Mouse (Mus musculus): Measurements from ENCODE around the gene Rex2. TPM values are rescaled to one million over a fixed set of nuclear protein-coding genes. Genes with fewer than 3 reads are reported as not detected.
A peak's percentile ranks its signal among the peaks of the same experiment; 100 is the strongest.
"Not testable (repeated sequence)": the region's sequence is repeated elsewhere in the genome, so short reads cannot be mapped to it uniquely, and the experiment has no call there.

Gene Rex2
- 0.07 TPM in 1 of 2 replicates, not detected in the other for total RNA-seq (2015)
- total RNA-seq (2017), result not detected in 2 replicates

DNA sequence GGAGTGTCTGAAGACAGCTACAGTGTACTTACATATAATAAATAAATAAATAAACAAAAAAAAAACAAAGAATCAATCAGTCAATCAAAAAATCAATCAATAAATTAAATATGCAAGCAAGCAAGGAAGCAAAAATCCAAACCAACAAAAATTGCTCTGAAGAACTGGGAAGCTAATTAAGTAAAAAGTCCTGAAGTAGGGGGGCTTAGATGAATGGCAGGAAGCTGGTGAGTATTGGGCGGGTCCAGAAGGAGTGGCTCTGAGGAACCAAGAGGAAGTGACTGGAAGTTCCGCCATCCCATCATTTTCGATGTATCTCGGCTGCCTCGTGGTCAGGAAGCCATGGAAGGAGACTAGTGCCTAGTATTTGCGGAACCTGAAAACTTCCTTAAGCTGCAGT is at the start of gene Rex2:
Rex2 (plus strand) TSS at position 301 of the 400 bp plus-strand sequence.
- not testable (repeated sequence) for ATAC-seq (replicated peaks; ENCODE audit: poor library complexity)

DNA sequence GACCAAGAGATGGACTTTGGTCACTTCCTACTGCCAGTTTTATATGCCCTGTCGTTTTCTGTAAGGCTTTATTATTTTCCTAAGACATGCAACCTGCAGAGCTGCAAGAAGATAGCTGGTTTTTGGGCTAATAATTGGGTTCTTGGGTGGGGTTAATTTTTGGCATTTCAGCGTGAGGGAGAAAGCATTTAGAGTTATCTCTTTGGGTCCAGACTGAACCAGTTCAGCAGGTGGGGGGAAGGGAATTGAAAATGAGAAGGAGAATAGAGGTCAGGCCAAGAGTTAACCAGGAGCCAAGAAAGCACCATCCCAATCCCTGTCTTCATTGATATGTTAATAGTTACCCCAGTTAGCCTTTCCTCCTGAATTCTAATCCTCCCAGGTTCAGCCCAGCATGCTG is 45.1 kb upstream of the Rex2 start:
- not testable (repeated sequence) for ATAC-seq (replicated peaks; ENCODE audit: poor library complexity)

DNA sequence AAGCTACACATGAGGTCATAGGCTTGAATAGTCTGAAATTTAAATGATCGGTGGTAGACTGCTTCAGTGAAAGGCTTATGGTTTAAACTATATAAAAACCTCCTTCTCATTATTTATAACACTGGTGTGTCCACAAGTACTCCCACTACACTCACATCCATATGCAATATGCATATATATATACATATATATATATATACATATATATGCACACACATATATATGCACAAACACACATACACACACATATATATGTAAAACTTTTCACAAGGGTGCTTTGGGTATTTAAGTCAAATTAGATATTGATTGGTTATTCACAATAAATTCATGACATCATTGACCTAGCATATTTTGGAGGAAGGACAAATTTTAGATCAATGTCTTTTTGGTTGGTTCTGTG is 3.2 kb upstream of the Rex2 start:
- not testable (repeated sequence) for ATAC-seq (replicated peaks; ENCODE audit: poor library complexity)

DNA sequence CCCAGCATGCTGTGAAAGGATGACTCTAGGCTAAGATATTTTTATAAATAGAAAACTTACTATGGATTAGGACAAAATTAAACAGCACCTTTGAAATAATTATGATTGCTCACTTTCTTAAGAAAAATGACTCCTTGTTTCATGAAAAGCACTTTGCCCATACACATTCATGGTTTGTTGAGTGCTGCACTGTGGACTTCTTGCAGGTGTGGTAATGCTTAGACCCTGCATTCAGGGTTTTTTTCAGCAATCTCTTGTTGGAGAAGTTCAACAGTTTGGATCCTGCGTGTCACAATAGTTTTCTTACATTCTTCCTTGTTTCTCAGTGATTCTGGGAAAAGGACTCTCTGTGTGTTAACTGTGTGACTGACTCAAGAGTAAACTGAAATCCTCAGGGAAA is 4.7 kb downstream of the Rex2 start:
- not testable (repeated sequence) for ATAC-seq (replicated peaks; ENCODE audit: poor library complexity)

DNA sequence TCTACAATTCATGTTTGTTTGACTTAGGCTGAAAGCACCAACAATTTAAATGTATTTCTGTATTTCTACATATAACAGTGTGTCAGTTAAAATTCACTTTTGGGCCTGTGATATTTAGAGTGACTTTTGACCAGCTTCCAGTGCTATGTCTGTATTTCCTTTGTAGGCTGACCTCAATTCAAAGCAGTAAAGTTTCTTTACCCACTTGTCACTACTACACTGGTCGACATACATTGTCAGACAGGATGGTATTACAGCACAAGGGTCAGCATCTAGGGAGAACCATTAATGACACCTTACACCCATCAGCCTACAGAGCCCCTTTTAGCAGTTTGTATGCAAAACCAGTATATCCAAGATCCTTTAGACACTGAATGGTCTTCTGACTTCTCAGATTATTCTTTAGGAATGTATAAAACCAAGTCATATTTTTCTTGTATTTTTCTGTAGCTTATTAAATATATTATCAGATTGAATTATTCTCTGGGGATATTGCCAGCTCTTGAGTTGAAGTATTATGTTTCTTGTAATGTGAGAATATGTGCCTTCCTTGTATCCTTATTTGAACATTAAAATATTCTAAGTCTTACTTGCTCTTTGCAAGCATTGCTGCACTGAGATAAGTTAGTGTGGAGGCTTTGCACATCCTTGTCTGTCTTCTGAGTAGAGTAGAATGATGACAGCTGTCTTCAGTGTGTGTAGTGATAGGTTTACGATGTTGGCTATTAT is 9.8 kb downstream of the Rex2 start:
- not testable (repeated sequence) for ATAC-seq (replicated peaks; ENCODE audit: poor library complexity)

DNA sequence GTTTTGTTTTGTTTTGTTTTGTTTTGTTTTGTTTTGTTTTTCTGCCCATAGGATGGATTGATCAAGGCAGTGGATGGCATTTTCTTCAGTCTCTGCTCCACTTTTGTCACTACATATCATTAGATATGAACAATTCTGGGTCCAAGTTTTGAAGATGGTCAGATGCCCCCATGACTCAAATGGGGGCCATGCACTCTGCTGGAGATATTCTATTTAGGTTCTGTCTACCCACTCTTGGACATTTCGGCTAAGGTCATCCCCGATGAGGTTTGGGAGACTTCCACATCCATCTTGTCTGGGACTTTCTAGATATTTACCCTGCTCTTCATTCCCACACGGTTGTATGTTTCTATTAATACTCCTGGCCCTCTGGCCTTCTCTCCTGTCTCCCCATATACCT is 42.1 kb downstream of the Rex2 start:
- ATAC-seq (replicated peaks; ENCODE audit: poor library complexity), result not testable (repeated sequence)

DNA sequence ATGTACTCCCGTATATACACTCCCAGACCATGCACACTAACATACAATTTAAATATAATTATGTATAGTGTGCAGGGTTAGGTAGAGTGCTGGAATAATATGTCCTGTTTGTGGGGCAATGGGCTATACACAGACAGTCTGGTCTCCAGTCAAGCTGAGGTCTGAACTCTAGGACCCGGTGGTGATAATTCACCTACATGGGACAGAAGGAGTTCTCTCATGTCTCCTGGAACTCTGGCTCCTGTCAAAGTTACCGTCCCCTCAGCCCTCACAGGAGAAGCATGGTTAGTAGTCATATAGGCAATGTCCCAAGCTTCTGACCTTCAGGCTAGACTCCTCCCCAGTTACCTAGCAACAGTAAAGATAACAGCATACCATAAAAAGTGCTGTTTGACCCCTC is 44.2 kb downstream of the Rex2 start:
- not testable (repeated sequence) for ATAC-seq (replicated peaks; ENCODE audit: poor library complexity)

DNA sequence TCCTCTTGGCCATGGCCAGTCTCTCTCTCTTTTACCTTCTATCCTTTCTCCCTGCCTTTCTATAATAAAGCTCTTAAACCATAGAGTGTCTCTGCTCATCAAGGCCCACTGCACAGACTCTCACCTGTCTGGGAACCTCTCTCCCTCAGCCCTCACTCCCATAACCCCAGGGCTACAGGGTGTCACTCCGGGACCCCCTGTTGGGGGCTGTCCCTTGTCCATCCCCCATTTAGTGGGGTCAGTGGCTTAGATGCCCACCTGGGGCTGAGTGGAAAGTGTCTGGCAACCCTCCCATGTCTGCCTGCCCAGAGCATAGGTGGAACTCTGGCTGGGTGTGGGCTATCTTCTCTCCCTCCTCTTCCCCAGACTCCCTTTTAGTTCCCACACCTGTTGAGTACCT is 44.7 kb downstream of the Rex2 start:
- not testable (repeated sequence) for ATAC-seq (replicated peaks; ENCODE audit: poor library complexity)

DNA sequence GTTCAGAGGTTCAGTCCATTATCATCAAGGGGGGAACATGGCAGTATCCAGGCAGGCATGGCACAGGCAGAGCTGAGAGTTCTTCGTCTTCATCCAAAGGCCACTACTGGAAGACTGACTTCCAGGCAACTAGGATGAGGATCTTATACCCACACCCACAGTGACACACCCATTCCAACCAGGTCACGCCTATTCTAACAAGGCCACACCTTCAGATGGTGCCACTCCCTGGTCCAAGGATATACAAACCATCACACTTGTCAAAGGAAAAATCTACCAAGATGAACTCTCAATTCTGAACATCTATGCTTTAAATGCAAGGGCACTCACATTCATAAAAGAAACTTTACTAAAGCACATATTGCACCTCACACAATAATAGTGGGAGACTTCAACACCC is 74.0 kb downstream of the Rex2 start:
- not testable (repeated sequence) for ATAC-seq (replicated peaks; ENCODE audit: poor library complexity)

DNA sequence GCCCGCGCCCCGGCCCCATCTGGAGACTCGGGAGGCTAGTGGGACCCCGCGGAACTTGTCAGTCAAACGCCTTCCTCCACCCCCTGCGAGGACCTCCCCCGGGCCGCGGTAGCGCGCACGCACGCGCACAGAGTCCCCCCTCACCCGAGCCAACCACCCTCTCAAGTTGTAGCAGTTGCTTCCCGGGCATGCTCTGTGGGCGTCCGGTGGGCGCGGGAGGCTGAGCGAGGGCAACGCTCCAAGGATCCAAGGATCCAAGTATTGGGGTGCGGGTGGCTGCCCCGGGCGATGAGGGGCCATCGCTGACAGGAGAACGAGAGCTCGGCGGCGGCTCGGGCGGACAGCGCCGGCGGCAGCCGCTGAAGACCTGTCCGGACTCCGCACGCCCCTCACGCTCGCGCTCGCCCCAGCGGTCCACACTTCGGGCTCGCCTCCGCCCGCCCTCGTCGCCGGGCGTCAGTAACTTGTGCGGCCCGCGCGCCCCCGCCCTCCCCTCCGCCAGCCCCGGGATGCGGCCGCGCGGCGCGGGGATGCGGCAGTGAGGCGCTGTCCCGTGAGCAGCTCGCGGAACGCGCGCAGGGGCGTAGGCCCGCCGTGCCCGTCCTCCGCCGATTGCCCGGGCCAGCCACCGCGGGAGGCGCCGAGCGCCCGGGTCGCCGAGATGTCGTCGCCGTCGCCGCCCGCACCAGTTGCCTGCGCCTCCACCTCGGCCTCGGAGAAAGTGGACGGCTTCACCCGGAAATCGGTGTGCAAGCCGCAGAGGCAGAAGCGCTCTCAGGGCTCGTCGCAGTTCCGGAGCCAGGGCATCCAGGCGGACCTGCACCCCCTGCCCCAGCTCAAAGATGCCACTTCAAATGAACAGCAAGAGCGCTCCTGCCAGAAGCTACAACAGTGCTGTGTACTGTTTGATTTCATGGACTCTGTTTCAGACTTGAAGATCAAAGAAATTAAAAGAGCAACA is 80.3 kb downstream of the Rex2 start:
- peak; percentile 63 for ATAC-seq (replicated peaks; ENCODE audit: poor library complexity)

DNA sequence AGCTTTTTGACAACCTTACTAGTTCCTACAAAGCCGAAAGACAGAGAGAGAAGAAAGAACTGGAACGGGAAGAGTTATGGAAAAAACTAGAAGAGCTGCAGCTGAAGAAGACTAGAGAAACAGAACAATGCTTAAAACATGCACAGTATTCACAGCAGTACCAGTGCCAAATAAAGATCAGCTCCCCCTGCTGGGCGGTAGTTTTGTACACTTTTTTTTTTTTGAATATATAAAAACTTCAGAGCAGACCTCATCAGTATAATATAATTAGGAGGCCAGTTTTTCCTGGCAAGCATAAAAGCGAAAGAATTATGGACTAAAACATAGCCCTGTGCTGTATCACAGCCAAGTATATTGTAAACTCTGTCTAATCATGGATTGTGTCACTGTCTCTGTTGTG is 82.2 kb downstream of the Rex2 start:
- not testable (repeated sequence) for ATAC-seq (replicated peaks; ENCODE audit: poor library complexity)

Other genes with a start within 250 kb of the Rex2 start
- gene Gm21411, start 112.3 kb upstream of the Rex2 start, total RNA-seq (2015), result not detected in 2 replicates
- gene Gm21411, start 112.3 kb upstream of the Rex2 start, total RNA-seq (2017), result not detected in 2 replicates
- not detected in 2 replicates for gene Zfp989, start 49.9 kb upstream of the Rex2 start, total RNA-seq (2015)
- 0.07 TPM in 1 of 2 replicates, not detected in the other for gene Zfp989, start 49.9 kb upstream of the Rex2 start, total RNA-seq (2017)
- gene Zfp991, start 110.2 kb downstream of the Rex2 start, total RNA-seq (2015), result 54.7 and 64.7 TPM in 2 replicates
- gene Zfp991, start 110.2 kb downstream of the Rex2 start, total RNA-seq (2017), result 28.4 and 37.4 TPM in 2 replicates